Mouse (Mus musculus) layer of hippocampus, postnatal 10 days (tissue): ENCODE data around the gene Pdcd4. TPM values are rescaled to one million over a fixed set of nuclear protein-coding genes. Genes with fewer than 3 reads are reported as not detected.
"Not testable (repeated sequence)": the region's sequence is repeated elsewhere in the genome, so short reads cannot be mapped to it uniquely, and the experiment has no call there.

Experiments
- DNase-seq, 2 experiments: peaks; one replicate each; pipeline ENCODE4 v3.0.0; 2021; ENCODE audit warnings: low spot score in 2 of 2
- total RNA-seq, 2 experiments: library from RNA; stranded (reverse); gene quantifications; 2 replicates each; pipeline ENCODE4 v1.2.3; 2021

Gene Pdcd4
- total RNA-seq, 2 experiments from 2014 or later, result 110 to 118 TPM

DNA sequence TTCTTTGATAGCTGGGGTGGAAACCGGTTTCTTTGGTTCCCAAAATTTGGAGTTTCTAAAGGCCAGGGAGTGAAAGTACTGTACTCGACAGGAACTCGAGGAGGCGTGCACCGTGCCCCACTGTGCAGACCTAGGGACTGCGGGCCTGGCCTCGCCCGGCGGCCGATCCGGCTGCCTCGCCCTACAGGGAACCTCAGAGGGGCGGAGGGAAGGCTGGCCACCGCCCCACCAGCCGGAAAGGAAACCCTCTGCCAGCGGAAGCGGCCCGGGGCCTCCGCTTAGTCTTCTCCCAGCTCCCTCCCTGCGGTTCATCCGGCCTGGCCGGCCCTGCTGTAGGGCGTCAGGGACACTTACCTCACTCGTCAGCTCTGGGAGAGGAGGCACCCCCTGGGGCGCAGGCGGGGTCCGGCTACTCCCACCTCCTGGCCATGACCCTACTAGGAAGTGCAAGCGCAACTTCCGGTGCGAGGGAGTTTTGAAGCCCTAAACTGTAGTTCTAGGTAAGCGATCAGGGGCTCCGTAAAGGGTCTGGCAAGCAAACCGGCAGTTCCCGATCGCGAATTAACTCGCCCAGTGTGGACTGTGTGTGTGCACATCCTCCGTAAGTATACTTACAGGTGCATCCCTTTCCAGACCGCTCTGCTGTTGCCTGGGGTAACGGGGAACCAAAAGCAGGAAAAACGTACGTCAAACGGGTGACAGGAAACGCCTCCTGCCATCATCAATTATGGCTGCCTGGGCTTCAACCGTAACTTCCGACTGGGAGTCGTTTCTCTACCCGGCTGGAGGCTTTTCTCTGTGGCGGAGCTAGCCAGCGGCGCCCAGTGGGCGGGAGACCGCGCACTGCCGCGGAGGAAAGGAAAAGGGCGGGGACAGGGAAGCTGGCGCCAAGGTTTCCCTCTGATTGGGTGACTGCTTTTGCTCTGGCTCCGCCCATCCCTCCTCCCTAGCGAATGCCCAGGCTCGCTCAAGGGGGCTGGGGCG lies 52.1 kb downstream of the Pdcd4 start, which contains the start of the genes Shoc2 and Bbip1:
Gene Shoc2, plus strand, starts transcription at position 505 of the 984 bp plus-strand sequence.
Gene Bbip1, minus strand, starts transcription at position 826 of the 984 bp plus-strand sequence.
- peak; percentile 96 to 98 for DNase-seq

DNA sequence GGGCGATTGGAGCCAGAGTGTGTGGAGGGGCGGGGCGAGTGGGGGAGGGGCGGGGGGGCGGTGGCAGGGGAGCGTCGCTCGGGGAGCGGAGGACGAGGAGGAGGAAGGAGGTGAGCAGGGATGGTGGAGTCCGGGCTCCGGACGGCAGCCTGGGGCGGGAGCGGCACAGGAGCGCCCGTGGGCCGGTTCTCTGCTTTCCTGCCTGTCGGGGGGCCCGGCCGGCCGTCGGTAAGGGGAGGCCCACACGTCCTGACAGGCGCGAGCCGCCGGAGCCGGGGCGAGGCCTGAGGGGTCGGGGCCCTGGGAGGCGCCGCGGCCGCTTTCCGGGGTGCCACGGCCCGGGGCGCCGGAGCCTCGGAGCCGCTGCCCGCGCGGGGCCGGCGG lies 52.7 kb downstream of the Pdcd4 start:
- no peak for DNase-seq

DNA sequence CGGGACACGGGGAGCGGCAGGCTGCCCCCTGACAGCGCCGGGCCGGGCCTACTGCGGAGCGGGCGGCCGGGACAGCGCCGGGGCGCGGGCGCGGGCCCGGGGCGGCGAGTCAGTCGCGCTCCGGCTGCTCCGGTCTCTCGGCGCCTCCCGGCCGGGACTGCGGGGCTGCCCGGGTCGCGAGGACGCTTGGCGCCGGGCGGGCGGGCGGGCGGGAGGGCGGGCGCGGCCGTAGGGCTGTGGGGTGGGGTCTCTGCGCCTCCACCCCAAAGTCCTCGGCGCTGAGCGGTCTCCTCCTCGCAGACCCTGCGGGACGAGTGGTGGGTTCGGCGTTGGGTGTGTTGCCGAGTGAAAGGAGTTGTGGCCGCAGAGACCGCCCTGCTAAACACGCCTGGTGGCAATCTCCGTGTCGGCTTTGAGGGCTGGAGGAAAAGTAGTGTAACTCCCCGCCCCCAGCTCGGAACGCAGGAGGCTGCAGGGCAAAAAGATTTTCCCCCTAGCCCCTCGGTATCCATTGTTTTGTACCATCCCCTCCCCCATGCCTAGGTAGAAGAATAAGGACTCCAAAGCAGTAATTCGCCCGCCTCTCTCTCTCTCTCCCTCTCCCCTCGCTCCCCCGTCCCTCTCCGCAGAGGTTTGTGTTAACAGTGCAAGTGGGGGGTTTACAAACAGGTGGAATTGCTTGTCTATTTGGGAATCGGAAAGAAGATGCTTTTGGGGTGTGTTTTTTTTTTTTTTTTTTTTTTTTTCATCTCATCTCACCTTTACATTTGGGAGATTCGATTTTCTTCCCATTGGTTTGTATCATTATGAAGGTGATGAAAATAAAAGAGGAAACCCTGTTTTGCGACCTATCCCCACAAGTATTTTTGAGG lies 53.4 kb downstream of the Pdcd4 start:
- peak; percentile 57 to 58 for DNase-seq

DNA sequence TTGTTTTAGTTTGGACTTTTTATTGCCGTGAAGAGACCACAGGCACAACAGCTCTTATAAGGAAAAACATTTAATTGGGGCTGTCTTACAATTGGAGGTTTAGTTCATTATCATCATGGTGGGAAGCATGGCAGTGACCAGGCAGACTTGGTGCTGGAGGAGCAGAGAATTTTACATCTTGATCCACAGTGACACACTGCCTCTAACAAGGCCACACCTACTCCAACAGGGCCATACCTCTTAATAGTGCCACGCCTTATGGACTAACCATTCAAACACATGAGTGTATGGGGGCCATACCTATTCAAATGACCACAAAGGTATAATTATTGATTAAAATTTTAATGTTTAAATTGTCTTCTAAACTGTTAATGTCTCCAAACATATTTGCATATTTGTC lies 65.5 kb downstream of the Pdcd4 start:
- no peak for DNase-seq

DNA sequence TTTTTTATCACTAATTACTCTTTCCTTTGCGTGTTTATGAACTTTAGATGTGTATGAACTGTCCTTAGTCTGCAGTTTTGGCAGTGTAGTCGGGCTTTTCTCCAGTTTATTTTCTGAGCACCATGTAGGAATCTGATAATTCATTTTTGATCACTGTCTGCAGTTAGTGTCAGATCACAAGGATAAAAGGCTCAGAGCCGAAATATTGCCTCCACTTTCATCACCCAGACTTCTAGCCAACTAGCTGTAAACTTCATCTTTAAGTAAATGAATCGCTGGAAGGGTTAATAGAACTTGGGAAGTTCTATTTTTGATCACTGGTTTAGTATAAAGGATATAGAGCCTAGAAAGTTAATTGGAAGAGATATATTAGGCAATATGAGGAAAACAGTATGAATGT lies 70.5 kb downstream of the Pdcd4 start:
- no peak for DNase-seq

DNA sequence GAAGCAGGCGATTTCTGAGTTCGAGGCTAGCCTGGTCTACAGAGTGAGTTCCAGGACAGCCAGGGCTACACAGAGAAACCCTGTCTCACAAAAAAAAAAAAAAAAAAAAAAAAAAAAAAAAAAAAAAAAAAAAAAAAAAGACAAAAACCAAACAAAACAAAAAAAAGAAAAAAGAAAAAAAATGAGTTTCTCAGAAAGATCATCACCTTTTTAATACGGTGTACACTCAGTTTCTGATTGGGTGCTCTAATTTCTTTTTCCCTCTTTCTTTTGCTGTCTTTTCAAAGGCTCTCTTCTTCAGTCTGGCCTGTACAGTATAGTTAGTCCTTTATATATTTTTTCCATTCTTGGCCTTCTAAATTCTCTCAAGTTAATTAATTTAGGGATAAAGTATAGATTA lies 72.3 kb downstream of the Pdcd4 start:
- DNase-seq, result not testable (repeated sequence)

DNA sequence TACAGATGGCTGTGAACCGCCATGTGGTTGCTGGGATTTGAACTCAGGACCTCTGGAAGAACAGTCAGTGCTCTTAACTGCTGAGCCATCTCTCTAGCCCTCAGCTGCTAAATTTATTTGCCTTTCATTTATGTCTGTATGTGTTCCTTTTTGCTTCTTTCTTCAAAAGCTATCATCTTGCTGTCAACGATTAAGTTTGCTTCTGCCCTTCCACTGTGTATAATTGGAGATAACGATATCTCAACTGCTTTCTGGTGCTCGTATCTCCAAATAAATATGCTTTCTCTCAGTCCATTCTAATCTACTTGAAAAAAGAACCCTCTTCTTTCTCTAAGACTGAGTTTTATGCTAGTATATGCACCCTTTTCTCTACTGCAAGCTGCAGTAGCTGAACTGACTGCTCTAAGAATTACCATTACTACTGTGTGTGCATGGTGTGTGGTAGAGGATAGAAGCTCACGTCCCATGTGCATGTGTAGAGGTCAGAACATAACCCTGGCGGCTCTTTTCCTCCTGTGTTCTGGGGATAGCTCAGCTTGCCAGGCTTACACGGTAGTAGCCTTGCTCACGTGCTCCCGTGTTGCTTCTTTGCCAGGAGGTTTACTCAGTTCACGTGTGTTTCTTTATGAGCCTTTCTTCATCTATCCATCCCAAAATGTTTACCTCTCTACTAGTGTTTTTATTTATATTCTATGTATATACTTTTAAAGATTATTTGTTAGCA lies 73.0 kb downstream of the Pdcd4 start:
- no peak for DNase-seq

DNA sequence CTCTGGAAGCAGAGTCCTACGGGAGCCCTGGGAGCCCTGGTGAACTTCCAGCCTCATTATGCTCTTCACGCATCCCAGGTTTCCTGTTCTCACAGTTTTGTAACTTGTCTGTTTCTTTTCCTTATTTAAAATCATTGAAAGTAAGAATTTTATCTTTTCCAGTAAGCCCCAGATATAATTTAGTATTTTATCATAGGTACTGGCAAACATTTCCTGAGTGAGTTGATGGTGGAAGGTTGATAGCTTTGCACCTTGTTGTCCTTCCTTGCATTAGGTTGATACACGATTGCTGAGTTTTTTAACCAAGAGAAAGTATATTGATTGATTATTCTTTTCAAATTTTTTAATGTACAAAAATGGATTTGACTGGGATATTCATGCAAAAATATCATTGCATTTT lies 77.2 kb downstream of the Pdcd4 start:
- no peak for DNase-seq

DNA sequence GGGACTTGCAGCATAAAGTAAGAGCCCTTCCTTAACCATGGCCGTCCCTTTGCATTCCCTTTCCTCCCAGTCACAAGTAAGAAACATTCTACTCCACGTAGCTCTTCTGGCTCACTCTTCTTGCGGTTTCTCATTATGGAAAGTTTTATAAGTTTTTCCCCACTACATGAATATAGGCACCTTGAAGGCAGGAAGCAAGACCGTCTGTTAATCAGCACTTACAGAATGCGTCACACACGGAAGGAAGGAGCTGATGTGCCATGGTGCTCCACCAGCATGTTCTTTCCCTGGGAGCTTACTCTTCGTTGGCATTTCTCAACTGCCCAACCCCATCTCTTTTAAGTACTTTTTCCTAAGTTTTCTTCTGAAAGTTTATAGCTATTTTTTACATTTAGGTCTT lies 79.9 kb downstream of the Pdcd4 start:
- no peak for DNase-seq

DNA sequence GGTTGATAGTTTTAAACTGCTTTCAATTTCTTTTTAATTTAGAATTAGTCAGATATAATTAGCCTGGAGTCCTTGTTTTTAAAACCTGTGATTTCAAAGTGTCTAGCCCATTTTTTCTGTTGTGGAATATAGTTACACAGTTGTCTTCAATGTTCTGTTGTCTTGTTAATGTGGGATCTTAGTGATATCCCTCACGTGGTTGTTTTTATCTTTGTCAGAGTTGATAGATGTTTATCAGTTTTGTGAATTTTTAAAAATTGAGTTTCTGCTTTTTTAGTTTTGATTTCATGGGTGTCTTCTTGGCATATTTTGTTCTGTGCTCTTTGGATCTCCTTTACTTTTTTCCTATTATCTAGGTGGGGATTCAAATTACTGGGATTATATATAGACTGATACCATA lies 81.6 kb downstream of the Pdcd4 start:
- no peak for DNase-seq

Other genes starting within 250 kb of the Pdcd4 start
- gene Rbm20, start 214.9 kb upstream of the Pdcd4 start, total RNA-seq, result 1 to 10 TPM; 2.1 to 3.0 TPM
- gene Shoc2, start 52.1 kb downstream of the Pdcd4 start, total RNA-seq, result 10 to 100 TPM; 50.3 to 56.3 TPM
- 10 to 100 TPM; 91.9 to 92.8 TPM for gene Bbip1, start 52.4 kb downstream of the Pdcd4 start, total RNA-seq
- 10 to 100 TPM; 15.2 to 16.3 TPM for gene Adra2a, start 151.9 kb downstream of the Pdcd4 start, total RNA-seq